Mouse (Mus musculus) heart, postnatal 25 days (tissue): Measurements from ENCODE around the gene Tmem89. TPM values are rescaled to one million over a fixed set of nuclear protein-coding genes. Genes with fewer than 3 reads are reported as not detected.

Source experiments
- DNase-seq: peaks from one replicate; pipeline ENCODE4 v3.0.0; 2022; ENCODE audit warnings: low spot score
- intact Hi-C: fragments of 180-260 bp; cut with DNase I; formaldehyde crosslinking; loops from one replicate; pipeline ENCODE4 v1.15.1; 2025
- total RNA-seq, 2 experiments: library from RNA; stranded (reverse); gene quantifications; 2 replicates each; pipeline ENCODE4 v1.2.3; 2021

Tmem89 gene
- total RNA-seq = not detected

- DNase-seq = peak; percentile 39
Observed at GRCm38 (mm10) chr9:108914491-108914890, at the start of gene Tmem89. TSS of gene Tmem89 (plus strand) at chr9:108914619.

DNA sequence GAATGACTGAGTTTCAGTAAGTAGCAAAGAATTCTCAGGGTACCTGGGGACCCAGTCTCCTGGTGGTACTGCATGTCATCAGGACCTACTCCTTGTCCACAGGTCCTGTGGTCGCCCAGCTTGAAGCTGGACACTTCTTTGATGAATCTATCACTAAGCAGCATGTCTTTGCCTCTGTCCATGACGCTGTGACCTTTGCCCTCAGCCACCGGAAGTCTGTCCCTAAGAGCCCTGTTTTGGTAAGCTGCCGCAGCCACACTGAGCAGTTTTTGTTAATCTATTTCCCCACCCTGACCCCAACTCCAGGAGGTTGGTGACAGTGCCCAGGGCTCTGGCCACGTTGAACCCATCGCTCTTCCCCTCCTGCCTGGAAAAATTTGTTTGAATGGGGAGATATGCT is 2.1 kb upstream of the Tmem89 start:
- intact Hi-C loops = no loop called here
- DNase-seq = no peak

More at GRCm38 (mm10) chr9:108914491-108914890, at the start of gene Tmem89:
- intact Hi-C loops = no loop called here

DNA sequence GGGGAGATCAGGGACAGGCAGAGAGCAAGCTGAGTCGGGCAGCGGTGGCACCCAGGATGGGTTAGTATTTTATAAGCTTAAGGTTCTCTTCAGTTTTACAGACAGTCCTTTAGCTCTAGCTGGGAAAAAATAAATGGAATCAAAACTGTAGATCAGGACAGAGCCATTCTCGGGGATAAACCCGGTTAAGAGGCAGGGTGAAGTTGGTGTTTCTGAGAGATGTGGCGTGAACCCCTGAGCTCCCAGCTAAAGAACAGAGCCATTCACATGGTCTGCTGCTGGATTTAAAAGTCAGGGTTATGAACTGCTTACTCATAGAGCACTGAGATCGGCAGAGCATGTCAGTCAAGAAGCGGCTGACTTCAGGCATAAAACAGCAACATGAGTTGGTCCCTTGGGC is 1.3 kb upstream of the Tmem89 start:
- no peak for DNase-seq
- intact Hi-C loops = no loop called here

GRCm38 (mm10) chr9:108913621-108914020 is 798 bp upstream of the Tmem89 start:
- intact Hi-C loops = no loop called here
- no peak for DNase-seq

GRCm38 (mm10) chr9:108925897-108926296 is 11.5 kb downstream of the Tmem89 start:
- DNase-seq = no peak
- intact Hi-C loops = no loop called here

DNA sequence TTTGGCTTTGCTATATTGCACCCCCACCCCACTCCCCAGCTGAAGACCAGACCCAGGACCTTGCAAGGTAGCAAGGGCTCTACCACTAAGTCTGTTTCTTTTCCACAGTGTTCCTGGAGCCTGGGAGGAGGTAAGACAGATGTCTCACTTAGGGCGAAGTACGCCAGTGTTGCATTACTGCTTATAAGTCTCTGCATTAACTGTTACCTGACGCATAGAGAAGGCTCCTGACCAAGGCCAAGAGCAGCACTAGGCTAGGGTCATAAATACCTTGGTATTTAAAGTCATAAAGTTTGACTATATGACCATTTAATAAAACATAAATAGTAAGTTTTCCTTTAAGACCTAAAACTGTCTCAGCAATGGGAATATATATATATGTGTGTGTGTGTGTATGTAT is 14.0 kb downstream of the Tmem89 start:
- no peak for DNase-seq
- intact Hi-C loops = no loop called here

- intact Hi-C loops = loop anchor here (2.0 to 5.0 kb wide), 2 partner anchors 127 to 184 kb away; partner anchors contain the start of gene Nckipsd
- no peak for DNase-seq
Observed at GRCm38 (mm10) chr9:108935991-108936390, 21.6 kb downstream of the Tmem89 start.

GRCm38 (mm10) chr9:108936418-108937364 is 22.3 kb downstream of the Tmem89 start, which contains the start of gene Uqcrc1:
TSS of gene Uqcrc1 (plus strand) at chr9:108936633.
- peak; percentile 80 for DNase-seq
- intact Hi-C loops = loop anchor here (2.0 to 5.0 kb wide), 2 partner anchors 128 to 184 kb away; partner anchors contain the start of gene Nckipsd

DNA sequence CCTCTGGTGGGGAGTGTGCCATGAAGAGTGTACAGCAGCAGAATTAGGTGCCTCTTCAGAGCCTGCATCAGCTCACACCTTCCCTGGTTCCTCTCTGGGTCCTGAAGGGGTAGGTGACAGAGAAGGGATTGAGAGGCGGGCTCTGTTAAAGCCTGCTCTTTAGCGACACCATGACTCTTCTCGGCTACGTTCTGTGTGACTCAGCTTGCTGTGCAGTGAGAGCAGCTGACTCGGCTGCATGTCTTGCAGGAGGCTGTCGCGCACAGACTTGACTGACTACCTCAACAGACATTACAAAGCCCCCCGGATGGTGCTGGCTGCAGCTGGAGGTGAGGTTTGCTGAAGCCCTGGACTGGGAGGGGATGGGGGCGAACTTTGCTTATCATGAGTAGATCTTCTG is 30.7 kb downstream of the Tmem89 start:
- no peak for DNase-seq
- intact Hi-C loops = no loop called here

DNA sequence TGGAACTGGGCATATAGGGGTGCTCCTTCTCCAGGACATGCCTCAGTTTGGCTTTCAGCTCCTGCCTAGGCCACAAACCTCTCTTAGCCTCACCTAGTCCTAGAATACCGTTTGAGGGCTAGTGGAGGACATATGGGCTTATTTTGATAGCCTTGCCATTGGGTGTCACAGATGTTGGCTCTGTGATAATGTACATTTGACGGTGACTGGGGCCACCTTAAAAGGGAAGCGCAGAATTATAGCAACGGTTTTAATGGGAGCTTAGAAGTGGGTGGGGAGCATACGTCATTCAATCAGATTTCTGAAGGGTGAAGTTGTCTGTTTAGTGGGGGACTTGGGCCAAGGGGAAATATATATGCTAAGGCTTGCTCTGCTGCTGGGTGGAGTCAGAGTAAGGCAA is 31.2 kb downstream of the Tmem89 start:
- intact Hi-C loops = no loop called here
- no peak for DNase-seq

- intact Hi-C loops = no loop called here
- DNase-seq = peak; percentile 16
Observed at GRCm38 (mm10) chr9:108949231-108949966, 35.0 kb downstream of the Tmem89 start.

GRCm38 (mm10) chr9:108949967-108950728 is 35.7 kb downstream of the Tmem89 start:
- DNase-seq = no peak
- intact Hi-C loops = no loop called here

GRCm38 (mm10) chr9:108953081-108953636 is 38.7 kb downstream of the Tmem89 start, which contains the start of gene Col7a1:
TSS of gene Col7a1 (plus strand) at chr9:108953586.
- intact Hi-C loops = no loop called here
- no peak for DNase-seq

GRCm38 (mm10) chr9:108955241-108955640 is 40.8 kb downstream of the Tmem89 start:
- intact Hi-C loops = no loop called here
- DNase-seq = no peak

DNA sequence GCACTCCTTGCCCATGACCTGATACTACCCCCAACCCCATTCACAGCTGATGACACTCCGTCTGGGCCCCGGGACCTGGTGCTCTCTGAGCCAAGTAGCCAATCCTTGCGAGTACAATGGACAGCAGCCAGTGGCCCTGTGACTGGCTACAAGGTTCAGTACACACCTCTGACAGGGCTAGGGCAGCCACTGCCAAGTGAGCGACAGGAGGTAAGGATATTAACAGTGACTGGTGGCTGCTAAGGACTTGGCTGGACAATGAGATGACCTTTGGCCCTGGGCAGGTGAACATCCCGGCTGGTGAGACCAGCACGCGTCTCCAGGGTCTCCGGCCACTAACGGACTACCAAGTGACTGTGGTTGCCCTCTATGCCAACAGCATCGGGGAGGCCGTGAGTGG is 41.4 kb downstream of the Tmem89 start:
- DNase-seq = no peak
- intact Hi-C loops = no loop called here

DNA sequence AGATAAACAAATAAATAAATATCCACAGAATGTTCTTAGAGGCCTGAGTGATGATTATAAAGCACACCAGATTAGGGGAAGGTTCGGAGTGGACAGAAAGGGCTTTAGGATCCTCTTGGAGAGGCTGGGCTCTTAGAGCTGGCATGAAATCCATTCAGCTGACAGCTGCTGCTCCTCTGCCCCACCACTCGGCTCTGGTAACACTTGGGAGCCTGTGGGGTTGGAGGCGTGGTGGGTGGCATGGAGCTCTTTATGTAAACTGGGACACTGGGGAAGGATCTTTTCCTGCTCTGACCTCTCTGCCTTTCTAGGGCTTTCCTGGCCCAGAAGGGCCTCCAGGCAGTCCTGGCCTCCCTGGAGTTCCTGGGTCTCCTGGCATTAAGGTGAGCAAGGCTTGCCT is 49.2 kb downstream of the Tmem89 start:
- intact Hi-C loops = no loop called here
- DNase-seq = no peak

- DNase-seq = no peak
- intact Hi-C loops = no loop called here
Observed at GRCm38 (mm10) chr9:108964338-108964737, 49.9 kb downstream of the Tmem89 start.
